Mouse (Mus musculus): ENCODE measurements around the gene Dusp16. TPM values are rescaled to one million over a fixed set of nuclear protein-coding genes. Genes with fewer than 3 reads are reported as not detected.
A peak's percentile ranks its signal among the peaks of the same experiment; 100 is the strongest.

Gene Dusp16
- total RNA-seq, 1 experiment from 2014 or later = 23.0 TPM

- no peak for DNase-seq
Observed at GRCm38 (mm10) chr6:134733800-134734221, 58.6 kb downstream of the Dusp16 start.

- no peak for DNase-seq
Observed at GRCm38 (mm10) chr6:134732813-134733212, 59.6 kb downstream of the Dusp16 start.

- no peak for DNase-seq
Observed at GRCm38 (mm10) chr6:134730978-134731377, 61.4 kb downstream of the Dusp16 start.

DNA sequence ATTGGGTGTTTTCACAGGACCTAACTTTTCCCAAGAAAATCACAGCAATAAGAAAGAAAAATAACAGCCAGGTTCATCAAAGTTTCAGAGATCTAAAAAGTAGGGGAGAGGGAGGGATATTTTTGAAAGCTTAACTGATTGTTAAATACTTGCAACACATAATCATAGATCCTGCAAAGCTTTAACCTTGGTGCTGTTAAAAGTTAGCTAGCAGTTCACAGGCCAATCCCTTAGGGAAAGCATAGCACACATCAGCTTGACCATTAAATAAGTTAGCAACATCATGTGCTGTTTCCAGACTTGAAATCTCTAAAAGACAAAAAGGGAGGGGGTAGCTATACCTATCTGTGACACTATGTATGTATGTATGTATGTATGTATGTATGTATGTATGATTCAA is 67.0 kb downstream of the Dusp16 start:
- DNase-seq = no peak

DNA sequence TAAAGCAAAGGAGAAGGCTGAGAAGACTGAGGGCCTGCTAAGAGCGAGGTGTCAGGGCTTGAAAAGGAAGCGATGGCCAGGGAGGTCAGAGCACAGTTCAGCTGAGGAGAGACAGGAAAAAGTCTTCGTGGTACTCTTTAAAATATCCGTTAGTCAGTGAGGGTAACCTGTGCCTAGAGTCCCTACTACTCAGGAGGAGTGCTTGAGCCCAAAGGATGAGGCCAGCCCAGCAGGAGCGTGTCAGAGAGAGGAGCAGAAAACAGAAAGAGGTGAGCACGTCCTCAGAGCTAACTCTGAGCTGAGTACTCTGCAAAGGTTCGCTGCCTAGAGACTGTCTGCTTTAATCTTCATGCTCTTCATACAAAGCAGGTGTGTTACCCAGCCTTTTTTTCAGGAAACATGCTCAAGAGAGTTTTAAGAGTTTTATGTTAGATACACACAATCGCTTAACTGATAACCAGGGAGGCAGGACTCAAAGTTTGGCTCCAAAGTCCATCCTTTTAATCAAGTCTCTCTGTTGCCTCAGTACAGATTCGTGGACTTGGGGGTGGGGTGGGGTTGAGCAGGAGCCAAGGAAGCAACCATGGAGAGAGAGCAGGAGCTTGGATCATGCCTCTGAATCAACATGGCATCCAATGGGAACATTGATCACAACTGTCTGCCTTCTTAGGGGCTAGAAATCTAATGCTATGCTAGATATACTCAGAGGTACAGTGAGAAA is 68.4 kb downstream of the Dusp16 start:
- no peak for DNase-seq

DNA sequence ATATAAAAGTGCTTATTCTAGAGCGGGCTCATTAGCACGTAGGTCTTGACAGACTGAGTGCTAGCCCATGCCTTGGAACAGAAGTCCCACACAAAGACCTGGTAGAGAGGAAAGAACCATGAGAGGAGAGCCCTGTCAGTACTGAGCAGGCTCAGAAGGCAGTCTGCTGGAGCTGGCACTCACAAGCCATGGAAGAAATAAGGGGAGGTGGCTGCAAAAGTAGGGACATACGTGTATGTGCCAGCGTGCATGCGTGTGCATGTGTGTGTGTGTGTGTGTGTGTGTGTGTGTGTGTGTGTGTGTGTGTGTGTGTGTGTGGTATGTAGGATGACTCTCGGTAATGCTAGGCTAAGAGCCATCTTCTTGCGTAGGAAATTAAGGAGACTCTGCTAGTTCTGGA is 69.1 kb downstream of the Dusp16 start:
- DNase-seq = no peak

- no peak for DNase-seq
Observed at GRCm38 (mm10) chr6:134722906-134723305, 69.5 kb downstream of the Dusp16 start.

- DNase-seq = no peak
Observed at GRCm38 (mm10) chr6:134721729-134722269, 70.6 kb downstream of the Dusp16 start.

GRCm38 (mm10) chr6:134720150-134720549 is 72.3 kb downstream of the Dusp16 start:
- no peak for DNase-seq

DNA sequence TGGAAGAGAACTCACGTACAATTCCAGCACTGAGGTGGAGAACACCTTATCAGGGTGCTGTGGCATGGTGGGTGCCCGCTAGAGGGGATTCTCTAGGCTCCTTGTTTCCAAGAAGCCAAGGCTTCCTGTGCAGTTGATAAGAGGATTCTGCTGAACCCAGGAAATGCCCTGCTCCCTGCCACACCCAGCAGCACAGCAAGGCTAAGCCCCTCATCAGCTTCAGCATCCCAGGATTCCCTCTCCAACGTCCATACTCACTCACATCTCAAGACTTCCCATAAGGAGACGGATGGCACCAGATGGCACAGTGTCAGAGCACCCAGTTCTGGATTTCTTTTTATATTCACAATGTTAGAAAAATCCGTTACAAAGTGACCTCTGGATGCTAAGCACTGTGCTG is 73.3 kb downstream of the Dusp16 start:
- no peak for DNase-seq

- peak; percentile 25 for DNase-seq
Observed at GRCm38 (mm10) chr6:134718668-134719065, 73.8 kb downstream of the Dusp16 start.

GRCm38 (mm10) chr6:134717886-134718667 is 74.3 kb downstream of the Dusp16 start:
- DNase-seq = no peak

GRCm38 (mm10) chr6:134716168-134716587 is 76.2 kb downstream of the Dusp16 start:
- DNase-seq = no peak

- no peak for DNase-seq
Observed at GRCm38 (mm10) chr6:134713897-134714296, 78.5 kb downstream of the Dusp16 start.

DNA sequence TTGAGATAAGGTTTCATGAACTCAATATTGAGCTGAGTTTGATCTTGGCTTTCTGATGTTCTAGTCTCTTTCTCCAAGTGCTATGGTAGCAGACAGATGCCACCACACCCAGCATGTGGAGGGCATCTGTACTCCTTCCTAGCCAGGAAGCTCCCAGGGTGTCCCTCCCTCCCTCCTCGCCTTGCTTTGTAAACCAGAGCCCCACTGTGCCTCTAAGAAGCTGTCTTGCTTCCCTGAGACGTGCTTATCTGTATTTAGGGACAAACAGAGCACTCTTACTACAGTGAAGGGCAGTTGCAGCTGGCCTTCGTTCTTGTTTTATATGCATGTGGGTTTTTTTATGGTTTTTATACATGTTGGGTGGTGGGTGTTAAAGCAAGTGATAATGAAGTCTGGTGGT is 79.1 kb downstream of the Dusp16 start:
- DNase-seq = no peak

DNA sequence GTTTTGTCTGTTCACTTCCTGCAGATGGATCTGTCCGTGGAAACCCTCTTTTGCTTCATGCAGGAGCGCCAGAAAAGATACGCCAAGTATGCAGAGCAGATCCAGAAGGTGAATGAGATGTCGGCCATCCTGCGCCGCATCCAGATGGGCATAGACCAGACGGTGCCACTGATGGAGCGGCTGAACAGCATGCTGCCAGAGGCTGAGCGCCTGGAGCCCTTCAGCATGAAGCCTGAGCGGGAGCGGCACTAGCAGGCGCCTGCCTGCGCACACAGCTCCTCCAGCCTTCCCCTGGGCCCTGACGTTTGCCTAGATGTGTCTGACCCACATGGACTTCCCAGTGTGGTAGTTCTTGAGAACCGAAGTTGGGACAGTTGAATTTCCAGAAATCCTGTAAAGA is 82.4 kb downstream of the Dusp16 start:
- DNase-seq = no peak

- DNase-seq = no peak
Observed at GRCm38 (mm10) chr6:134706467-134706866, 86.0 kb downstream of the Dusp16 start.

- DNase-seq = no peak
Observed at GRCm38 (mm10) chr6:134703053-134703690, 89.3 kb downstream of the Dusp16 start.

- no peak for DNase-seq
Observed at GRCm38 (mm10) chr6:134702184-134702583, 90.2 kb downstream of the Dusp16 start.

- no peak for DNase-seq
Observed at GRCm38 (mm10) chr6:134701211-134701602, 91.2 kb downstream of the Dusp16 start.

DNA sequence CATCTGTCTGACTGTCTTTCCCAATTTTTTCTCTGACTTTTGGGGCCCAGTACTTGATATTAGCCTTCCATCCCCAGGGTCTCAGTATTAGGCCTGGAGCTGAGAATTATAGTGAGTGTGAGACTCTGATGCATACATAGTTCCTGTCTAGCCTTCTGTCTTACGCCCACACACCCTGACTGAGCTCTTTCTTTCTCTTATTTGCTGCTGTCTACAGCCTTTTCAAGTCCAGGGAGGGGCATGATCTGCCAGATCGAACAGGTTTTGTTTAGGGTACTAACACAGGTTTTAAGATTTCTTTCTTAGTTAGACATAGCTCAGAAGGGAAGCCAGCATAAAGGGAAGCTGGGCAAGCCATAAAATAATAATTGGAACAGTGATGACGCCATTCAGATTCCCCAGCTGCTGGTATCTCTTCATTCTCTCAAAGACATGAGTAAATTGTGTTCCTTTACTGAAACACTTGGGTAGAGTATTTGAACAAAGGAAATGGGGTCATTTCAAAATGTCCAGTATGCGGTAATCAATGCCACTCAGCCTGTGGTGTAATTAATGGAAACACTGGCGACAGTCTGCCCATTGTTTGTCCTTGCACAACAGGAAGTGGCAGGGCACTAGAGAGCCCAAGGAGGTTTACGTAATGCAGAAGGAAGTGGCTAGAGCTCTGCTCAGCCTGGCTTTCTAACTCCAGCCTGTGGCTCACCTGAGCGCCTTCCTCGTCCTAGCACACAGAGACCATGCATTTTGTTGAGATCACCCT is 91.8 kb downstream of the Dusp16 start:
- peak; percentile 21 for DNase-seq

- no peak for DNase-seq
Observed at GRCm38 (mm10) chr6:134698243-134698642, 94.2 kb downstream of the Dusp16 start.

Data from adrenal gland, postnatal 25 days (tissue).